Mouse (Mus musculus) embryonic facial prominence, embryonic 12.5 days (tissue): ENCODE data around the gene Lpcat4. TPM values are rescaled to one million over a fixed set of nuclear protein-coding genes. Genes with fewer than 3 reads are reported as not detected.

ENCODE experiments used
- ATAC-seq: fragments of 200-750 bp; cut with Nextera tagmentation; 2 replicates; pipeline ENCODE4 v1.8.0; 2017; ENCODE audit not compliant: insufficient number of reproducible peaks, insufficient read depth, low FRiP score, low TSS enrichment
- H3K27ac ChIP-seq: fragments of 300-500 bp; sonication (generic); 2 replicates; pipeline ENCODE4 v1.5.1; 2016; ENCODE audit warnings: mild to moderate bottlenecking
- H3K27me3 ChIP-seq: fragments of 300-500 bp; sonication (generic); 2 replicates; pipeline ENCODE4 v1.6.1; 2016; ENCODE audit warnings: mild to moderate bottlenecking, moderate library complexity
- H3K36me3 ChIP-seq: fragments of 300-500 bp; sonication (generic); 2 replicates; pipeline ENCODE4 v1.6.1; 2016; ENCODE audit warnings: mild to moderate bottlenecking
- H3K4me1 ChIP-seq: fragments of 300-500 bp; sonication (generic); 2 replicates; pipeline ENCODE4 v1.6.1; 2016
- H3K4me2 ChIP-seq: fragments of 300-500 bp; sonication (generic); replicated peaks from 2 replicates; pipeline ENCODE4 v1.6.1; 2016; ENCODE audit warnings: mild to moderate bottlenecking, moderate library complexity
- H3K4me3 ChIP-seq: fragments of 300-500 bp; sonication (generic); 2 replicates; pipeline ENCODE4 v1.5.1; 2016; ENCODE audit warnings: mild to moderate bottlenecking
- H3K9ac ChIP-seq: fragments of 300-500 bp; sonication (generic); 2 replicates; pipeline ENCODE4 v1.6.1; 2016; ENCODE audit warnings: mild to moderate bottlenecking, moderate library complexity
- H3K9me3 ChIP-seq: fragments of 300-500 bp; sonication (generic); 2 replicates; pipeline ENCODE4 v1.6.1; 2016; ENCODE audit warnings: mild to moderate bottlenecking, moderate library complexity
- WGBS: fragments of 180-500 bp; shearing (Covaris S2); methylation state at CpG from one replicate; pipeline ENCODE4 v1.1.7; 2016; 5-methylcytosine and 5-hydroxymethylcytosine counted together
- polyA plus RNA-seq: library from polyadenylated mRNA; unstranded; fragments of >200 nt; fragmentation: Nextera tagmentation; extraction: Ambion mirVana; gene quantifications from 2 replicates; pipeline ENCODE4 v1.2.1, GENCODE M21; 2016

The Lpcat4 gene
- polyA plus RNA-seq, 1 experiment from 2014 or later = 17.7 TPM

DNA sequence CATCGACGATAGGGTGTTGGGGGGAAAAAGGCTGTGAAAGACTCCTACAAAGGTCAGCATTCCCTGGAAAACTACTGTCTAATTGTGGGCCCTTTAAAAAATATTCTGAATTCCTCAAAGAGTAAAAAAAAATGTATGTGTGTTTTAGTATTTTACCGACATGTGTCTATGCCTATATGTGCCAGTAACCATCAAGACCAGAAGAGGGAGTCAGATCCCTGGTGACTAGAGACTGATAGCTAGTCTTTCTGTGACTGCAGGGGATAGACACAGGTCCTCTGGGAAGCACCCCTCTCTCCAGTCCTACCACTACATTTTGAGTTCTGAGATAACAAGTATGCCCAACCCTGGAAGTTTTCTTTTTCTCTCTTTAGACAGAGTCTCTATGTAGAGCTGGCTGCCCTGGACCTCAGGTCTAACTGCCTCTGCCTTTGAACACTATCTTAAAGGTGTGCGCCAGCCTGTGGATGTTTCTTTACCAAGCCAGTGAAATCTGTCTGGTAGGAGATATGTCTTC is 23.6 kb downstream of the Lpcat4 start:
- Histone ChIP-seq H3K27ac (no peak overlapping the region), H3K4me2 (peak overlapping the region; percentile 64), H3K27me3 (no peaks in the 10 kb centered on the region), H3K9ac (0 out of 2 replicates have a peak overlapping the region, but pooled peaks have one; percentile 59), H3K9me3 (no peaks in the 10 kb centered on the region), H3K4me3 (peak overlapping the region; percentile 60), H3K4me1 (peaks cover 20% of the 10 kb centered on the region), H3K36me3 (no peaks in the 10 kb centered on the region)
- ATAC-seq = no peak
- WGBS = 37% methylated on average over 4 of the region's 4 CpGs

DNA sequence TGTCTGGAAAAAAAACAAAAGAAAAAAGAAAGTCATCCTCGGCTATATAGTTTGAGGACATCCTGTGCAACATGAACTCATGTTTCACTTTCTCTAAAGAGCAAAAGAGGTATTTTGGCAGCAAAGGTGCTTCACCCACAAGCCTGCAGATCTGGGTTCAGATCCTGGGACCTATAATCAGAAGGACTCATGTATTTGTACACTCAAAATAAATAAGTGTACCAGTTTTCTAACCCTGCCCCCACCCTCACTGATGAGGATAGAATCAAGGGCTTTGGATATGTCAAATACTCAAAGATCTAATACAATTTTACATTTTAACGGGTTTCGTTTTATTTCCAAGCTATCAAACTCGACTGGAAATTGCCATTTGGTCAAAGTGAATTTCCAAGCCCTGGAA is 25.1 kb downstream of the Lpcat4 start:
- no peaks in the 10 kb centered on the region for H3K9me3 ChIP-seq
- no peak overlapping the region for H3K9ac ChIP-seq
- ATAC-seq = no peak
- no peak overlapping the region for H3K4me2 ChIP-seq
- H3K27me3 ChIP-seq = no peaks in the 10 kb centered on the region
- no peak overlapping the region for H3K4me3 ChIP-seq
- H3K4me1 ChIP-seq = peaks cover 20% of the 10 kb centered on the region
- WGBS = 78% methylated on average over 4 of the region's 4 CpGs
- no peak overlapping the region for H3K27ac ChIP-seq
- no peaks in the 10 kb centered on the region for H3K36me3 ChIP-seq

DNA sequence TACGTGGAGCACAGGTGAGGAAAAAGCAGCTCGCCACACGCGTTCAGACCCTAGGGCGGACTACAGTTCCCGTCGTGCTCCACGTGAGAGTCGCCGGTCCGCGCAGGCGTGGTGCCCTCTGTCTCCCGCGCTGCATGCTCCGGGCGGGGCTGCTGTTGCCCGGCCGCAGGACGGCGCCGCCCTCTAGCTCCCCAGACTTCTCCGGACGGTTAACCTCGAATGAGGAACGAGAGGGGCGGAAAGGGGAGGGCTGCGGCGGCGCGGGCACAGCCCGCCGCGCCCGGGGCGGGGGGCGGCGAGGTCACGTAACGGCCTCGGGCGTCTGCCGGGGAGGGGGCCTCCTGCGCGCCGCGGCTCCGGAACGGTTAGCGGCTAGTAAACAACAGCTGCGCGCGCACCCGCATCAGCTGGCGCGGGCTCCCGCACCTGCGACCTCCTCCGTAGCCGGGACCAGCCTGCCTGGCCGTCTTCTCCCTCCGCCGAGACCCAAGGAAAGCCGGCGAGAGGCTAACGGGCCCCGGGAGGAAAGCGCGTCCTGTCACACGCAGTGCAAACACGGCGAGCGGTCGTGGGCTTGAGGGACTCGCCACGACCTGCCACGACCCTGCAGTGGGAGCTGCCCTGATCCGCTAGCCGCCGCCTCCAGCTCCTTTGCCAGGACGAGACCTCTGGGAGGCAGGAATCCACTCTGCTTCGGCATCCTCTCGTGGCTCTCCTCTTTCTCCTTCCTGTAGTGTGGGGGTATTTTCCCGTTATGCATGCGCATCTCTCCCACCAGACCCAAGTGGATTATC is 26.4 kb downstream of the Lpcat4 start, which contains the start of gene Slc12a6:
TSS of gene Slc12a6 (plus strand) at position 378 of the 794 bp plus-strand sequence.
- Histone ChIP-seq H3K36me3 (no peaks in the 10 kb centered on the region), H3K9me3 (no peaks in the 10 kb centered on the region), H3K4me2 (peak within 1 kb of the TSS; percentile 90), H3K9ac (peak within 1 kb of the TSS; percentile 70), H3K27me3 (no peaks in the 10 kb centered on the region), H3K4me1 (peaks cover 20% of the 10 kb centered on the region), H3K4me3 (peak within 1 kb of the TSS; percentile 86), H3K27ac (peak within 1 kb of the TSS; percentile 89)
- WGBS = under 1% methylated on average over 77 of the region's 85 CpGs
- ATAC-seq = peak; percentile 94

DNA sequence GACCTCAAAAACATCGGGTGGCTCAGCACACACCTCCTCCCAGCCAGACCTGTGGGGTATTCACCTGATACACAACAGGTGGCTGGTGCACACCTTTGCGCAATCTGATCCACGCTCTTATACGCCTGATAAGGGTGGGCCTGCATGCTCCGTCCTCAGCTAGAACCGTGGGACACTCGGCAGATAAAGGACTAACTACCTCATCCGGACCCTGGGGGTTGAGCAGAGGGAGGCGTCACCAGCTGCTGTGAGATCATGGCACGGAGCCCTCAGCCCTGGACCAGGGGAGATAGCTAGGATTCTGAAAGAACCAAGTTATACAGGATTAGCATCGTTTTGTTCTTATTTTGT is 26.9 kb downstream of the Lpcat4 start, which contains the start of gene Gm21985:
TSS of gene Gm21985 (plus strand) at position 73 of the 351 bp plus-strand sequence.
- Histone ChIP-seq H3K4me2 (peak within 1 kb of the TSS; percentile 90), H3K4me3 (peak within 1 kb of the TSS; percentile 86), H3K36me3 (no peaks in the 10 kb centered on the region), H3K9me3 (no peaks in the 10 kb centered on the region), H3K27ac (peak within 1 kb of the TSS; percentile 89), H3K27me3 (no peaks in the 10 kb centered on the region), H3K9ac (peak within 1 kb of the TSS; percentile 70), H3K4me1 (peaks cover 20% of the 10 kb centered on the region)
- 1% methylated on average over 11 of the region's 11 CpGs for WGBS
- ATAC-seq = peak; percentile 23; the same call in 1 of the 2 replicates

- H3K9ac ChIP-seq = peak overlapping the region; percentile 70; the same call in 1 of the 2 replicates
- ATAC-seq = no peak
These were observed 27.5 kb downstream of the Lpcat4 start for GRCm38 (mm10) chr2:112266780-112267179.

GRCm38 (mm10) chr2:112267547-112268269 is 28.4 kb downstream of the Lpcat4 start:
- Histone ChIP-seq H3K9ac (no peak overlapping the region), H3K27me3 (no peaks in the 10 kb centered on the region), H3K4me3 (no peak overlapping the region), H3K4me2 (peak overlapping the region; percentile 90), H3K36me3 (no peaks in the 10 kb centered on the region), H3K27ac (no peak overlapping the region), H3K9me3 (no peaks in the 10 kb centered on the region), H3K4me1 (peaks cover 18% of the 10 kb centered on the region)
- WGBS = 81% methylated on average over 8 of the region's 8 CpGs
- ATAC-seq = no peak

More at GRCm38 (mm10) chr2:112266780-112267179, 27.5 kb downstream of the Lpcat4 start:
- Histone ChIP-seq H3K4me3 (peak overlapping the region; percentile 86), H3K27ac (no peak overlapping the region), H3K9me3 (no peaks in the 10 kb centered on the region), H3K4me2 (peak overlapping the region; percentile 90), H3K27me3 (no peaks in the 10 kb centered on the region), H3K36me3 (no peaks in the 10 kb centered on the region), H3K4me1 (peaks cover 20% of the 10 kb centered on the region)
- 65% methylated on average over 10 of the region's 10 CpGs for WGBS

- Histone ChIP-seq H3K9me3 (no peaks in the 10 kb centered on the region), H3K36me3 (no peaks in the 10 kb centered on the region), H3K9ac (no peak overlapping the region), H3K4me3 (no peak overlapping the region), H3K4me2 (no peak overlapping the region), H3K27ac (no peak overlapping the region), H3K27me3 (no peaks in the 10 kb centered on the region), H3K4me1 (peaks cover 10% of the 10 kb centered on the region)
- ATAC-seq = no peak
- WGBS = 79% methylated on average over 2 of the region's 2 CpGs
These were observed 30.7 kb downstream of the Lpcat4 start for GRCm38 (mm10) chr2:112270011-112270410.

DNA sequence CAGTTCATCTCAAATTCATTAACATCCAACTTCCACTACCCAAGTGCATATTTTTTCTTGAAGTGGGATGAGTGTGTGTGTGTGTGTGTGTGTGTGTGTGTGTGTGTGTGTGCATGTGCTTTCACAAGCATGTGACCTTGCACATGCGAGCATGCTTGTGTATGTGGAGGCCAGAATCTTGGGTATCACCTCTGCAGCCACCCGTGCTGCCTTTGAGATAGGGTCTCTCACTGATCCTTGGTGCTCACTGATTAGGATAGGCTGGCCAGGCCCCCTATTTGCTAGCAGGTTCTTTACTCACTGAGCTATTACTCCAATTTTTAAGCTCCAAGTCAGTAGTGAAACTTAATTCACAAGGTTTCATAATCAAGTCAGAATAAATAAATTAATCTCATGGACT is 33.6 kb downstream of the Lpcat4 start:
- Histone ChIP-seq H3K4me3 (no peak overlapping the region), H3K4me1 (no peaks in the 10 kb centered on the region), H3K9ac (no peak overlapping the region), H3K4me2 (no peak overlapping the region), H3K36me3 (no peaks in the 10 kb centered on the region), H3K27ac (no peak overlapping the region), H3K9me3 (no peaks in the 10 kb centered on the region), H3K27me3 (no peaks in the 10 kb centered on the region)
- 97% methylated on average over 2 of the region's 2 CpGs for WGBS
- no peak for ATAC-seq

- Histone ChIP-seq H3K9me3 (no peaks in the 10 kb centered on the region), H3K4me3 (no peak overlapping the region), H3K4me2 (no peak overlapping the region), H3K36me3 (no peaks in the 10 kb centered on the region), H3K9ac (no peak overlapping the region), H3K27me3 (no peaks in the 10 kb centered on the region), H3K27ac (no peak overlapping the region), H3K4me1 (no peaks in the 10 kb centered on the region)
- whole genome bisulfite sequencing = 87% methylated on average over 6 of the region's 6 CpGs
- ATAC-seq = no peak
These were observed 34.2 kb downstream of the Lpcat4 start for GRCm38 (mm10) chr2:112273474-112273873.

- WGBS = 96% methylated on average over 3 of the region's 3 CpGs
- no peak overlapping the region for H3K9ac ChIP-seq
- no peak overlapping the region for H3K27ac ChIP-seq
- H3K9me3 ChIP-seq = no peaks in the 10 kb centered on the region
- H3K4me2 ChIP-seq = no peak overlapping the region
- H3K36me3 ChIP-seq = no peaks in the 10 kb centered on the region
- no peaks in the 10 kb centered on the region for H3K4me1 ChIP-seq
- ATAC-seq = no peak
- H3K4me3 ChIP-seq = no peak overlapping the region
- H3K27me3 ChIP-seq = no peaks in the 10 kb centered on the region
These were observed 37.6 kb downstream of the Lpcat4 start for GRCm38 (mm10) chr2:112276870-112277269.

GRCm38 (mm10) chr2:112282846-112283245 is 43.6 kb downstream of the Lpcat4 start:
- no peak for ATAC-seq
- no peak overlapping the region for H3K27ac ChIP-seq
- no peaks in the 10 kb centered on the region for H3K4me1 ChIP-seq
- no peak overlapping the region for H3K4me2 ChIP-seq
- no peaks in the 10 kb centered on the region for H3K36me3 ChIP-seq
- no peak overlapping the region for H3K9ac ChIP-seq
- H3K27me3 ChIP-seq = no peaks in the 10 kb centered on the region
- no peak overlapping the region for H3K4me3 ChIP-seq
- no peaks in the 10 kb centered on the region for H3K9me3 ChIP-seq
- WGBS = 88% methylated on average over 1 of the region's 1 CpGs
